Mouse (Mus musculus) forebrain, embryonic 11.5 days (tissue): ENCODE results near the gene Prtg. TPM values are rescaled to one million over a fixed set of nuclear protein-coding genes. Genes with fewer than 3 reads are reported as not detected.

ENCODE experiments used
- ATAC-seq: fragments of 200-750 bp; cut with Nextera tagmentation; replicated peaks from 2 replicates; pipeline ENCODE4 v1.8.0; 2017; ENCODE audit warnings: moderate TSS enrichment; ENCODE audit not compliant: low FRiP score
- DNase-seq: peaks from one replicate; pipeline ENCODE4 v3.0.0-alpha.2; 2017; ENCODE audit warnings: low spot score
- H3K27ac ChIP-seq: fragments of 300-500 bp; sonication (generic); 2 replicates; pipeline ENCODE4 v1.5.1; 2014; ENCODE audit warnings: low read depth, low read length
- H3K27me3 ChIP-seq: fragments of 300-500 bp; sonication (generic); 2 replicates; pipeline ENCODE4 v1.6.1; 2014; ENCODE audit warnings: mild to moderate bottlenecking, low read length, mixed read lengths; ENCODE audit not compliant: control insufficient read depth, insufficient read depth
- H3K36me3 ChIP-seq: fragments of 300-500 bp; sonication (generic); 2 replicates; pipeline ENCODE4 v1.6.1; 2014; ENCODE audit warnings: mild to moderate bottlenecking, low read length, moderate library complexity, mixed read lengths; ENCODE audit not compliant: control insufficient read depth, insufficient read depth
- H3K4me1 ChIP-seq: fragments of 300-500 bp; sonication (generic); replicated peaks from 2 replicates; pipeline ENCODE4 v1.6.1; 2014; ENCODE audit warnings: low read length, mixed read lengths; ENCODE audit not compliant: control insufficient read depth, insufficient read depth
- H3K4me2 ChIP-seq: fragments of 300-500 bp; sonication (generic); 2 replicates; pipeline ENCODE4 v1.6.1; 2014; ENCODE audit warnings: low read depth, mild to moderate bottlenecking, low read length, moderate library complexity, mixed read lengths; ENCODE audit not compliant: severe bottlenecking
- H3K4me3 ChIP-seq: fragments of 300-500 bp; sonication (generic); 2 replicates; pipeline ENCODE4 v1.5.1; 2014; ENCODE audit warnings: low read depth, low read length
- H3K9ac ChIP-seq: fragments of 300-500 bp; sonication (generic); 2 replicates; pipeline ENCODE4 v1.6.1; 2014; ENCODE audit warnings: low read length
- H3K9me3 ChIP-seq: fragments of 300-500 bp; sonication (generic); 2 replicates; pipeline ENCODE4 v1.6.1; 2016; ENCODE audit warnings: low read length, mixed read lengths; ENCODE audit not compliant: control insufficient read depth
- WGBS: fragments of 180-500 bp; shearing (Covaris S2); extraction: QIAGEN DNeasy Blood & Tissue Kit; methylation state at CpG from one replicate; pipeline ENCODE4 v1.1.7; 2014; 5-methylcytosine and 5-hydroxymethylcytosine counted together
- polyA plus RNA-seq: library from polyadenylated mRNA; unstranded; fragments of >200 nt; fragmentation: Nextera tagmentation; extraction: Ambion mirVana; gene quantifications from 2 replicates; pipeline ENCODE4 v1.2.1, GENCODE M21; 2014

Prtg gene
- polyA plus RNA-seq, 1 experiment from 2014 or later = 3.6 TPM

GRCm38 (mm10) chr9:72944286-72944685 lies 137.6 kb downstream of the Prtg start:
- Histone ChIP-seq H3K4me3 (no peak overlapping the region), H3K27ac (no peak overlapping the region), H3K4me1 (no peaks in the 10 kb centered on the region), H3K9ac (no peak overlapping the region), H3K36me3 (peaks cover 11% of the 10 kb centered on the region; the same call in 1 of the 2 replicates), H3K27me3 (no peaks in the 10 kb centered on the region), H3K4me2 (no peak overlapping the region), H3K9me3 (no peaks in the 10 kb centered on the region; the same call in 1 of the 2 replicates)
- DNase-seq (peak; percentile 40), ATAC-seq (no peak)
- WGBS = 90% methylated on average over 13 of the region's 13 CpGs

DNA sequence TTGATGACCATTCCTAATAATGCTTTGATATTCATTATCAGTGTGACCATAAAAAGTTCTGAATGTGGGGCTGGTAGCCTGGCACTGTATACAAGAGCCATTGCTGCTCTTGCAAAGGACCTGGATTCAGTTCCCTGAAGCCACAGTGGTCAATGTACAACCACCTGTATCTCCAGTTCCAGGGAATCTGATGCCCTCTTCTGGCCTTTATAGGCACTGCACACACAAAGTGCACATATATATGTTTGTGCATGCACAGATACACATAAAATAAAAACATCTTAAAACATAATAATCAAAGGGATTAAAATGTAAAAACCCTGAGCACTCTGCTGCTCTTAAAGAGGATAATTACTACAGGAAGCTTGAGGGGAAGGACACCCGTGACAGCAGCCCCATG lies 140.3 kb downstream of the Prtg start:
- peaks cover 11% of the 10 kb centered on the region; the same call in 1 of the 2 replicates for H3K36me3 ChIP-seq

DNA sequence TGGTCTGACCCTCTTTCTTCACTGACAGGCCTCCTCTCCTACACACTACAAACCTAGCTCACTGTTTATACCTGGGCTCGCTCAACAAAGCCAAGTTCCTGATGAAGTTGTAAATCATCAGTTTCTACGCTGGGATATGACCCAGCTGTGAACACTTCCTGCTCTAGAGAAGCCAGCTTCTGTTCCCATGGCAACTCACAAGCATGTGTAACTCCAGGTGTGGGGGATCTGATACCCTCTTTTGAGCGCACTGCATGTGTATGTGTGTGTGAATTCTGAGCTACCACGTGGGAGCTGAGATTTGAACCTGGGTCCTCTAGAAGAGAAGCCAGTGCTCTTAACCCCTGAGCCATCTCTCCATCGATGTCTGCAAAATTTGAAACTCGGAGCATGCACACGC lies 142.9 kb downstream of the Prtg start:
- ATAC-seq (no peak), DNase-seq (peak; percentile 31)
- H3K27me3 ChIP-seq = no peaks in the 10 kb centered on the region
- H3K4me2 ChIP-seq = no peak overlapping the region
- peaks cover 11% of the 10 kb centered on the region; the same call in 1 of the 2 replicates for H3K36me3 ChIP-seq
- H3K27ac ChIP-seq = no peak overlapping the region
- 78% methylated on average over 7 of the region's 7 CpGs for WGBS
- no peaks in the 10 kb centered on the region for H3K4me1 ChIP-seq
- H3K4me3 ChIP-seq = no peak overlapping the region
- H3K9ac ChIP-seq = no peak overlapping the region
- H3K9me3 ChIP-seq = no peaks in the 10 kb centered on the region; the same call in 1 of the 2 replicates

More for the DNA sequence above, 140.3 kb downstream of the Prtg start:
- ATAC-seq = no peak
- Histone ChIP-seq H3K27me3 (no peaks in the 10 kb centered on the region), H3K27ac (no peak overlapping the region), H3K9ac (no peak overlapping the region), H3K4me2 (no peak overlapping the region), H3K4me3 (no peak overlapping the region), H3K9me3 (no peaks in the 10 kb centered on the region; the same call in 1 of the 2 replicates), H3K4me1 (no peaks in the 10 kb centered on the region)
- WGBS = 97% methylated on average over 1 of the region's 1 CpGs
- peak; percentile 4 for DNase-seq

DNA sequence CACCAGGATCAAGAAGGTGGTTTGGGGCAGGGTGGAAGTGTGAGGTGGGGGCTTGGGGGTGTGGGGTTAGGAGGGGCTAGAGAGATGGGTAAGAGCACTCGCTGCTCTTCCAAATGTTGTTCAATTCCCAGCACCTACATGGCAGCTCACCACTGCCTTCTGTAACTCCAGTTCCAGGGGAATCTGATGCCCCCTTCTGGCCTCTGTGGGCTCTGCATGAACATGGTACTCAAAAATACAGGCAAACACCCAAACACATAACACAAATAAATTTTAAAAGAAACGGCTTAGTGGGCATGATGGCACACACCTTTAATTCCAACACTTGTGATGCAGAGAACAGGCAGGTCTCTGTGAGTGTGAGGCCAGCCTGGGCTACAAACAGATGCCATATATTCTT lies 148.1 kb downstream of the Prtg start:
- Histone ChIP-seq H3K4me3 (no peak overlapping the region), H3K4me1 (peaks cover 2% of the 10 kb centered on the region; the same call in 1 of the 2 replicates), H3K9me3 (no peaks in the 10 kb centered on the region), H3K36me3 (no peaks in the 10 kb centered on the region), H3K9ac (no peak overlapping the region), H3K27me3 (no peaks in the 10 kb centered on the region), H3K27ac (no peak overlapping the region), H3K4me2 (no peak overlapping the region)
- ATAC-seq (no peak), DNase-seq (peak; percentile 69)
- WGBS = 46% methylated on average over 2 of the region's 2 CpGs

DNA sequence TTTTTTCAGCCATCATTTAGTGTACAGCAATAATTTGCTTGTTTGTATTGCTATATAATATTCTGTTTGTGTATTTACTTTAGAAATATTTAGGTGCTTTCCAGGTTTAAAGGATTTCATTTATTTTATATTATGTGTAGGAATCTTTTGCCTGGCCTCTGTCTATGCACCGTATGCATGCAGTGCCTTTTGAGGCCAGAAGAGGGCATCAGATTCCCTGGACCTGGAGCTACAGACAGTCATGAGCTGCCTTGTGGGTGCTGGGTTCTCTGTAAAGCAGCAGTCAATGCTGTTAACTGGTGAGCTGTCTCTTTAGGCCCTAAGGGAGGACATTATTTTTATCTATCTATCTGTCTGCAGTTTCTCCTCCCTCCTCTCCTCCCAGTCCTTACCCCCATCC lies 148.9 kb downstream of the Prtg start:
- Histone ChIP-seq H3K9ac (no peak overlapping the region), H3K27me3 (no peaks in the 10 kb centered on the region), H3K36me3 (no peaks in the 10 kb centered on the region), H3K27ac (no peak overlapping the region), H3K4me1 (peaks cover 2% of the 10 kb centered on the region; the same call in 1 of the 2 replicates), H3K4me2 (no peak overlapping the region), H3K9me3 (no peaks in the 10 kb centered on the region), H3K4me3 (no peak overlapping the region)
- DNase-seq = peak; percentile 68
- WGBS = 14% methylated on average over 1 of the region's 1 CpGs
- ATAC-seq = no peak

- 3% methylated on average over 43 of the region's 43 CpGs for WGBS
- Histone ChIP-seq H3K4me1 (peaks cover 2% of the 10 kb centered on the region; the same call in 1 of the 2 replicates), H3K27me3 (no peaks in the 10 kb centered on the region), H3K9me3 (no peaks in the 10 kb centered on the region), H3K36me3 (no peaks in the 10 kb centered on the region), H3K9ac (peak within 1 kb of the TSS; percentile 63), H3K4me2 (peak within 1 kb of the TSS; percentile 80), H3K27ac (no peak within 1 kb of the TSS), H3K4me3 (peak within 1 kb of the TSS; percentile 63)
- ATAC-seq (peak; percentile 95), DNase-seq (peak; percentile 91)
Measured at GRCm38 (mm10) chr9:72958521-72959450, 152.1 kb downstream of the Prtg start, which contains the start of the genes Dyx1c1 and Gm44503. Gene Dyx1c1 (plus strand): TSS chr9:72958785. Gene Gm44503 (plus strand): TSS chr9:72958852.

GRCm38 (mm10) chr9:72961346-72961745 lies 154.7 kb downstream of the Prtg start:
- Histone ChIP-seq H3K9me3 (no peaks in the 10 kb centered on the region), H3K4me1 (peaks cover 2% of the 10 kb centered on the region; the same call in 1 of the 2 replicates), H3K4me2 (no peak overlapping the region), H3K36me3 (no peaks in the 10 kb centered on the region), H3K4me3 (no peak overlapping the region), H3K27ac (no peak overlapping the region), H3K27me3 (no peaks in the 10 kb centered on the region), H3K9ac (no peak overlapping the region)
- no peak for DNase-seq
- WGBS = 78% methylated on average over 8 of the region's 8 CpGs
- no peak for ATAC-seq

DNA sequence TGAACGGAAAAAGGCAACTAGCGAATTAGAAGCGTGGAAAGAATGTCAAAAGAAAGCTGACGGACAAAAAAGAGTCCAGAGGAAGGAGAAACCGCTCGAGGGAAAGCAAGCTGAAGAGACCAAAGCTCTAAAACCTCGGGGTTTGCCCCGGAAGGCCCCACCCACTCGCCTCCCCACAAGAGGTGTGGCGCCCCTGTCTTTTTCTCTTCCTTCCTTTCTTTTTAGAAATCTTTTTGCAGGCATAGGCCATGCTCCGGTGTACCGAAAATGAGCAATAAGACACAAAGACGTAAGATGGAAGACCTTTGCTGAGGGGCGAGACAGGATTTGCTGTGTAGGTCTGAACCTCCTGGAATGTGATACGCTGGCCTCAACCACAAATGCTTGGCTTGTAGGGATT lies 155.3 kb downstream of the Prtg start:
- WGBS = 79% methylated on average over 15 of the region's 15 CpGs
- no peaks in the 10 kb centered on the region for H3K27me3 ChIP-seq
- no peak for ATAC-seq

More for the DNA sequence above, 155.3 kb downstream of the Prtg start:
- no peaks in the 10 kb centered on the region for H3K36me3 ChIP-seq
- peaks cover 2% of the 10 kb centered on the region; the same call in 1 of the 2 replicates for H3K4me1 ChIP-seq
- no peak overlapping the region for H3K27ac ChIP-seq
- H3K9me3 ChIP-seq = no peaks in the 10 kb centered on the region
- H3K4me2 ChIP-seq = no peak overlapping the region
- no peak for DNase-seq
- H3K9ac ChIP-seq = no peak overlapping the region
- H3K4me3 ChIP-seq = no peak overlapping the region
